Mouse (Mus musculus) megakaryocyte, embryonic 14.5 days (primary cell): ENCODE measurements around the gene Scnn1b.

Experiments
- FLI1 ChIP-seq: IDR thresholded peaks from 2 replicates; pipeline ENCODE4 v1.6.1; 2012; ENCODE audit warnings: low read length, inconsistent platforms, mixed read lengths
- GATA1 ChIP-seq: IDR thresholded peaks from 3 replicates; pipeline ENCODE4 v1.6.1; 2012; ENCODE audit warnings: mixed read lengths, low read length, inconsistent platforms, borderline replicate concordance

GRCm38 (mm10) chr7:121946196-121946595 lies 81.4 kb downstream of the Scnn1b start:
- TF ChIP-seq FLI1 (no peak), GATA1 (no peak)
